Mouse (Mus musculus): ENCODE results near the gene Ndrg4.
A peak's percentile ranks its signal among the peaks of the same experiment; 100 is the strongest.
"Not testable (repeated sequence)": the region's sequence is repeated elsewhere in the genome, so short reads cannot be mapped to it uniquely, and the experiment has no call there.

Ndrg4 gene

DNA sequence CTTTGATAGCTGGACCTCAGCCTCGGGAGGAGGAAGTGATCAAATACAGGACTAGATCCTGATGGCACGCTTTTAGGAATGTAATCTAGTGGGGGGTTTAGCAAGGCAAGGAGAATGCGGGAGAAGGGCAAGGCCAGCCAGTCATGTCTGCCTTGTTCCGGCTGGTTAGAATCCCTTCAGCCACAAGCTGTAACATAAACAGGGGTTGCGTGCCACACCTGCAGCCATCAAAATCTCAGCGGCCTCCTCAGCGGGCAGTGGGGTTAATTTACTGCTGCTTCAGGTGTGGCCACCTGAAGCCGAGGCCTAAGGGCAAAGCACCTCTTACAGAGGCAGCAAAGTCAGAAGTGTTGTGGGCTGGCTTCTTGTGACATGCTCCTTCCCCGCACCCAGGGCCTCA lies at the start of gene Ndrg4:
Gene Ndrg4, plus strand, starts transcription at position 350 of the 400 bp plus-strand sequence.
- DNase-seq (ENCODE audit: low read depth, low spot score): no peak

DNA sequence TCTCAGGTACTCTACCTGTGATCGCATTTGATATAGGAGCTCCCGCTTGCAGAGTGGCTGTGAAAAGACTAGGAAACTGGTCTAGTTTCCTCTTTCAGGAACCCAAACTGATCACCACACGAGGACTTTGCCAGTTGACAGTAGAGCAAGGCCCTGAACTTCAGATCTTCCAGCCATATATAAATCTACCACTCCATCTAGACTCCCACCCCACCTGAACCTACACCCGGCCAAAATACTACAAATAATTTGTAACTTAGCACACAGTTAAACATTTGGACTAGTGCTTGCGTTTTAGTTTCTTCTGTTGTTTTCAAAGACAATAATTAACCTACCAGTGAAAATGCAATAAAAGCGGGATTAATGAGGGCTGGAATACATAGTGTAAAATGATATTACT lies 43.9 kb upstream of the Ndrg4 start:
- no peak for DNase-seq (ENCODE audit: low read depth, low spot score)

DNA sequence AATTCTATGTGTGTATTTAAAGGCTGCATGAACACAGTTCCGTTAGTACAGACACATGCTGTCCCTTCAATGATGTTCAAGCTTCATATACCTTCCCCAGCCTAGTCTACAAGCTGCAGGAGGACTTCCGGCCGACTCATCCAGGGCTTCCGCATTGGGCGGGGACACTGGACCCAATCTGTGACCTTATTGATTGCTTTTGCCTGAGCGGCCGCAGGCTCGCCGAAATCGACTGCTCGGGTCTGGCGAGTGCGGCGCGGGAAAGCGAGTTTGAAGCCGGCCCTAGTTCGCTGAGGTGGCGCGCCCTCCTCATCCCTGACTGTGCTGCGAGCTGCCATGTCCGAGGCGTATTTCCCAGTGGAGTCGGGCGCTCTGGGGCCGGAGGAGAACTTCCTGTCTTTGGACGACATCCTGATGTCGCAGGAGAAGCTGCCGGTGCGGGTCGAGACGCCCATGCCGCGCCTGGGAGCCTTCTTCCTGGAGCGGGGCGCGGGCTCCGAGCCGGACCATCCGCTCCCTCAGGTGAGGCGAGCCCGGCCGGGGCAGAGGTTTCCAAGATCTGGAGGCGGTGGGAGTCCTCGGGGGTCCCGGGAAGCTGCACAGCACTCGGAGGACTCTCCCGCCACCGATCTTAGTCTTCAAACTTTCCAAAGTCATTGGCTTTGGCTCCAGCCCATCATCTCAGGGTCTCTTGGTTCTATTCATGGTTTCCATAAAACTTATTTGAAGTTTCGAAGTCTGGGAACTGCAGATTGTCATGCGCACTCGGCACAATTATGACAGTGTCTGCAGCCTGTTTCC lies 43.3 kb upstream of the Ndrg4 start, which contains the start of gene Gins3:
Gene Gins3, plus strand, starts transcription at position 192 of the 801 bp plus-strand sequence.
- DNase-seq (ENCODE audit: low read depth, low spot score): peak; percentile 98

DNA sequence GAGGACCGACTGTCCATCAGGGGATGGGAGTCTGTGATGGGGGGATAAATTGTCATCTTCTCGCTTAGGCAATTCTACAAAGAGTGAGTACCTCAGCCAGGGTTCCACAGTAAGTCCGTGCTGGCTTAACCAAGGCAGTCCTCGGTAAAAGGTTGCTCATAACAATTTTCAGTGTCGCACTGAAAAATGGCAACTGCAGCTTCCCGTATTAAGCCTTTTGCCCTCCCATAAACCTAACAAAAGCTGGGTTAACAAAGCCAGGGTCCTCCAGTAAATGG lies 42.8 kb upstream of the Ndrg4 start:
- DNase-seq (ENCODE audit: low read depth, low spot score): no peak

DNA sequence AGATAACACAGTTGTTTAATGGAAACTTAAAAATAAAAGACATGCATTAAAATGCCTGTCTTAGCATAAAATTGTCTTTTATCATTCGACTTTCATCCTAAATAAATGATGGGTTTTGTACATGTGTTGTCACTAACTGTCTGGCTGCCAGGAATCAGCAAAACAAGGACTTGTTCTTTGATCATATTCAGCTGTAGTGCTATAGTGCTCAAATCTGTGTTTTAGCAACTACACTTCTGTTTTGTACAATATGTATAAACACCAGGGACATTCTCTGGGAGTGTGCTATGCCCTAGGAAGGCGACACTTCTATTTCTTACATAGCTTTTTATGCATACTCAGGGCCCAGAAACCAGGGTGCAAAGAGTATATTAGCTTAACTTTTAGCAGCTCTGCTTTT lies 31.8 kb upstream of the Ndrg4 start:
- no peak for DNase-seq (ENCODE audit: low read depth, low spot score)

DNA sequence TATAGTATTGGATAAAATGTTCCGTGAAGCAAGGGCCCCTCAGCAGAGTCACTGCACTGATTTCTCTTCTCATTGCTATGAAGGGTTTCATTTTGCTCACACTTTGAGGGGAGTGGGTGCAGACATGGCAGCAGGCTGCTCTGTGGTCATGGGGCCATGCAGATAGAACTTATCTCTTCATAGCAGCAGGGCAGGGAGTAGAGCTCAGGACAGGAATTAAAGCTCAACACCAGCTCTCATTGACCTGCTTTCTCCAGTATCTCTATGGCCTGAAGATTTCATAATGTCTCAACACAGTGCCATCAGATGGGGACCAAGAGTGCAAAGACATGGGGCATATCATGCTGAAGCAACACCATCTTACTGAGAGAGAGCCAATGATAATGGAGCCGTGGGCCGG lies 28.5 kb upstream of the Ndrg4 start:
- DNase-seq (ENCODE audit: low read depth, low spot score): no peak

DNA sequence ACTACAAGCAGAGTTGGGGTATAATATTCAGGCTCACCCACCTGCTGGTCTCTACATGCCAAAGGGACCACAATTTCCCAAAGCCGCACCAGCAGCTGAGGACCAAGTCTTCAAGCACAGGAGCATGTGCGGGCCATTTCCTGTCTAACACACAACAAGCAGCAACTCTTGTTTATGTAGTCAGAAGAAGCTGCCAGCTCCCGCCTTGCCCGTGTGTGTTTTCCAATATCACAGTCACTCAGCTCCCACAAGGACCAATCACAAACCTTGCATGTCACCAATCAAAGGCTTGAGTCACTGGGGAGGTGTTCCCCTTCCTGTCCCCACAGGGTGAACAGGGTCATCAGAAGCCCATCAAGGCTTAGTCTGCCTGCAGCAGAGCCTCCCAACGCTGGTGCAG lies 23.4 kb upstream of the Ndrg4 start:
- DNase-seq (ENCODE audit: low read depth, low spot score): no peak

DNA sequence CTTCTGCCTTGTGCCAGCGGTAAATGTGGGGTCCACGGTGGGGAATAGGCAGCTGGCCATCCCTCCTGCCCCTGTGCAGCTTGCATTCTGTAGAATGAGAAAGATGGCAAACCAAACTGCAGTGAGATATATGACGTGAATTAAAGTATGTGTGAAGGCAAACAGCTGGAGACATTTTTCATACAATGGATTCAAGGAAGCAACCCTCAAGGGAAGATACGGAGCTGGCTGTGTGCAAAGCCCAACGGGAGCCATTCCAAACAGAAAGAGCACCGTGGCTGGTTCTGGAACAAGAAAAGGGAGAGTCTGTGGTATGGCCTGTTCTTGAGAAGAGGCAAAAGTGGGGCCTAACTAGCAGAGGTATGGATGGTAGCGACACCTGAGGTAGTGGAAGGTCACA lies 20.9 kb upstream of the Ndrg4 start:
- DNase-seq (ENCODE audit: low read depth, low spot score): no peak

DNA sequence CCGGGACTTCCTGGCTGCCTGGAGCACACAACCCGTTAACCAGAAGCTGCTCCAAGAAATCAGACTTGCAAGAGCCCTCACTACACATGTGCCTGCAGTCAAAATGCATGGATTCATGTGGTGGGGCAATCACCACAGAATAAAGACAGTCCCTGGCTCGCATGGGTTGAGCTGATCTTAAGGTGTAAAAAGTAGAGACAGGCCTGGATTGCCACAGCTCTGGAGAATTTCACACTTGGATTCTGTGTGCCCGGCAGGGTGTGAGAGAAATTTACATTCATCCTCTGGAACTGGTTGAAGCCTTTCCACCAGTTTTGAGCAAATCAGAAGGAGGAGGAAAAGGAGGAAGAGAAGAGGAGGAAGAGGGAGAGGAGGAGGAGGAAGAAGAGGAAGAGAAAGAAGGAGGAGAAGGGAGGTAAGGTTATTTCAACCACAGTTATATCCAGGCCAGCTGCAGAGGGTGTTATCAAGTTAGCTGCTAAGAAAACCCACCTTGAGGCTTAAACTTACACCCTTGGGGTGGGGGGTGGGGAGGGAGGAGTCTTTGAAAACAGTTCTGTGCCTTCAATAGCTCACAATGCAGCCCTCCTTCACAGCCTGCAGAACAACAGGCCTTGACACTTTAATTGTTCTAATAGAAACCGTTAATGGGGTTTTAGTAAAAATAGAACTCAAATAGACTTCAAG lies 20.3 kb upstream of the Ndrg4 start:
- DNase-seq (ENCODE audit: low read depth, low spot score): peak; percentile 55

DNA sequence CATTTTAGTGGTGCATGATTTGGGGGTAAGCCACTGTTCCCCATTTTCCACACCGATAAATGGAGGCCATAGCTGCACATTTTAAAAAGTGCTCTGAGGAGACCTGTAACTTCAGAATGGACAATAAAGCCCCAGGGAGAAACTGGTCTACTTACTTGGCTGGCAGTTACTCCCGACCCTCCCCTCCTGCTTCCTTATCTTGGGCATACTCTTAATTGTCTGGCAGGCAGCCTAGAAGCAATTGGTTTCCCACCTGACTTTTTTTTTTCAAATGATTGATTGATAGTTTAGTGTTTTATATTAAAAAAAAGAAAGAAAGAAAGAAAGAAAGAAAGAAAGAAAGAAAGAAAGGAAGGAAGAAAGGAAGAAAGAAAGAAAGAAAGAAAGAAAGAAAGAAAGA lies 19.3 kb upstream of the Ndrg4 start:
- no peak for DNase-seq (ENCODE audit: low read depth, low spot score)

DNA sequence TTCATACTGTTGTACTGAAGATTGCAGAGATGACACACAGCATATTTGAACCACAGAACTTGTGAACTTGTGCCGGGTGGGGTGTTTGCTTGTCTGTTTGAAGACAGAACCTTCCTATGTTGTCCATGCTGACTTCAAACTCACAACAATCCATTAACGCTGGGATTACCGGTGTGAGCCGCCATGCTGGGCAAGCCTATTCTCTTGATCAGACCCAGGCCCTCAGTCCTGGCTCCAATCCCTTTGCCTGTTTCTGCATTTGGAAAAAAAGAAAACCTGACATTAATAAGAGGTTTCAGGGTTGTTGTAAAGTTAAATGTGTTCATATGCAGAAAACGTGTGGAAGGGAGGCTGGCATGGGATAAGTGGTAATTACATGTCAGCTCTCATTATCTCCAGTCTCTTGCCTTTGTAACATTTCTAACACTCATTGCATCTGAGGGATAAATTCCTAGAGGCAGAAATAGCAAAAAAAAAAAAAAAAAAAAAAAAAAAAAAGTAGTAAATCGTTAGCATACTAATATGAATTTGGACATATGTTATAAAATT lies 16.4 kb upstream of the Ndrg4 start:
- DNase-seq (ENCODE audit: low read depth, low spot score): no peak

DNA sequence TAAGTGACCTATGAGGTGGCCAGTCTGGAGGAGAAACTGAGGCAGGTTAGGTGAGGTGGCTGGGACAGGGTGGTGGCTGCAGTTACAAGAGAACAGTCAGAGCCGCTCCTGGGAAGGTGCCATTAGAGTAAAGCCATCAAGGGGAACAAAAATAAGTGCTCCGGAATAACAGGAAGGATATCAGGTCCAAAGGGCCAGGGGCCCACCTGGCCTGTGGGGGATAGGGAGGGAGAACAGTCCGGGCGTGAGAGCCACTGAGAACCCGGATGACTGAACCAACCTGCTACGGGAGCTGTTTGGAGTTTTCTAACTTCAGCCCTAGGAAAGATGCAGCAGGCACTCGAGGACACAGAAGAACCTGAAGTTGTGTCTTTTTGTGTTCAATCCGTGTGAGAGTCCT lies 15.7 kb upstream of the Ndrg4 start:
- DNase-seq (ENCODE audit: low read depth, low spot score): no peak

DNA sequence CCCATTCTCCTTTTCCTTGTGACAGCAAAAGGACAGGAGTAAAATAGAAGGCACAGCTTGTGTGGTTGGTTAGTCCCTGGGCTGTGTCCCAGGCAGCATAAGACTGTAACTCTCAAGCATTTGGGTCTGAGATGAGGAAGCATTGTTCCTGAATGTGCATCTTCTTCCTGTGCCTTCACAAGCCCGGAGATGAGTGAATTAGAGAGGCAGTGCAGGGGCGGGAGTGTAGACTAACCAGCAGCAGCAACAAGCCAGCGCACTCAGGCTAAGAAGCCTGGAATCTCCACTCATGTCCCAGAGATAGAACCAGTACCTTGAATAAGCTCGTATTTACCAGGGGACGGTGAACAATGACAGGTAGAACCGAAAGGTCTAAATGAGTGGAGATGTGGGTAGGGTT lies 15.2 kb upstream of the Ndrg4 start:
- peak; percentile 62 for DNase-seq (ENCODE audit: low read depth, low spot score)

DNA sequence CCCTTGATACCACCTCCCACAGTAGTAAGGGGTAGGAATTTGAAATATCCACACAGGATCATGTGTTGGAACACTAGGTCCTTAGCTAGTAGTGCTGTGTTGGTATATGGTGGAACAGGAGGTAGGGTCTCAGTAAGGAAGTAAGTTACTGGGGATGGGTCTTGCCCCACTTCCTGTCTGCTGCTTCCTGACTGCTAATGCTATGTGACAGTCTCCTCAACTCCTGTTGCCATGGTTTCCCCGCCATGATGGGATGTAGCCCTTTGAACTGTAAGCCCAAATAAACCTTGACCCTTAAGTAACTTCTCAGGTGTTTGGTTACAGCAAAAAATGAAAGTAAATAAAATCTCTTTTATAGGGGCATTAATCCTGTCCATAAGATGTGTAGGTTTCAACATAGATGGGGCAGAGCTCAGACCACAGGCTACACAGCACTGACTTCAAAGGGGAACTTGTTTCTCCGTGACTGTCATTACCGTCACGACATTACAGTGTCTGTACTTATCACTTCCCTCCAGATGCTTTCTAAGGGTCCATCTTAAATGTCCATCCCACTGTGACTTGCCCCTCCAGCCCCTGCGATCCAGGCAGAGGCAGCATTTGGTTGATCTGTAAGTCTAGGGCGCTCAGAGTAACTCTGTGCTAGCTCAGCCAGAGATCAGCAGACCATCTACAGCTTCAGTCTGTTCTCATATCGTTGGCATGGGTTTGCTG lies 13.7 kb upstream of the Ndrg4 start:
- no peak for DNase-seq (ENCODE audit: low read depth, low spot score)

DNA sequence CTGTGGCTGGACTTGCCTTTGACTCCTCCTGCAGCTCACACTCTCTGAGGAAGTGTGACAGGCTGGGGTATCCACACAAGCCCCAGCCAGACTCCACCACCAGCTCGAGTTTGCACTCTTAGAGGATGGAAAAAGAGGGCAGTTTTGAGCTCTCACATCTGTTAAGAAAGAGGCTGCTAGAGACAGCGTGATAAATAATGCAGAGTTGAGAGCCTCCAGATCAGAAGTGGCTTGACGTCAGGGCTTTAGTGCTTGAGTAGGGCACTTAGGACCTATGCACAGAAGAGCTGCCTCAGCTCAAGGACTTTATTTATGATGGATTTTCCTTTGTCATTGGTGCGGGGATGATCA lies 13.2 kb upstream of the Ndrg4 start:
- DNase-seq (ENCODE audit: low read depth, low spot score): no peak

DNA sequence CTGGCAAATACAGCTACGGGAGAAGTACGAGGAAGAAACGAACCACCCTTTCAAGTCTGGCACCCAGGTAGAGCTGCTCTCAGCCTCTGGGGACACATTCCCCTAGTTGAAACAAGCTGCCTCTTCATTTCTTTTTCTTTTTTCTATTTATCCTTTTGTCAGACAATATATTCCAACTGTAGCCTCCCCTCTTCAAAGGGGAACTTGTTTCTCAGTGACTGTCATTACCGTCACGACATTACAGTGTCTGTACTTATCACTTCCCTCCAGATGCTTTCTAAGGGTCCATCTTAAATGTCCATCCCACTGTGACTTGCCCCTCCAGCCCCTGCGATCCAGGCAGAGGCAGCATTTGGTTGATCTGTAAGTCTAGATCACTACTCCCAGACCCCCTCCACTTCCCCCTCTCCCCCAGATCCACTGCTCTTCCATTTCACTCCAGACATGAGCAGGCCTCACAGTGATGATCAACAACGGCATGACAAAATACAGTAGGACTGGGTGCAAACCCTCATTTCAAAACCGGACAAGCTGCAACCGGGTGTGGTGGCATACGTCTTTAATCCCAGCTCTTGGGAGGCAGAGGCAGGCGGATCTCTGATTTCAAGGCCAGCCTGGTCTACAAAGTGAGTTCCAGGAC lies 10.8 kb upstream of the Ndrg4 start:
- DNase-seq (ENCODE audit: low read depth, low spot score): not testable (repeated sequence)

DNA sequence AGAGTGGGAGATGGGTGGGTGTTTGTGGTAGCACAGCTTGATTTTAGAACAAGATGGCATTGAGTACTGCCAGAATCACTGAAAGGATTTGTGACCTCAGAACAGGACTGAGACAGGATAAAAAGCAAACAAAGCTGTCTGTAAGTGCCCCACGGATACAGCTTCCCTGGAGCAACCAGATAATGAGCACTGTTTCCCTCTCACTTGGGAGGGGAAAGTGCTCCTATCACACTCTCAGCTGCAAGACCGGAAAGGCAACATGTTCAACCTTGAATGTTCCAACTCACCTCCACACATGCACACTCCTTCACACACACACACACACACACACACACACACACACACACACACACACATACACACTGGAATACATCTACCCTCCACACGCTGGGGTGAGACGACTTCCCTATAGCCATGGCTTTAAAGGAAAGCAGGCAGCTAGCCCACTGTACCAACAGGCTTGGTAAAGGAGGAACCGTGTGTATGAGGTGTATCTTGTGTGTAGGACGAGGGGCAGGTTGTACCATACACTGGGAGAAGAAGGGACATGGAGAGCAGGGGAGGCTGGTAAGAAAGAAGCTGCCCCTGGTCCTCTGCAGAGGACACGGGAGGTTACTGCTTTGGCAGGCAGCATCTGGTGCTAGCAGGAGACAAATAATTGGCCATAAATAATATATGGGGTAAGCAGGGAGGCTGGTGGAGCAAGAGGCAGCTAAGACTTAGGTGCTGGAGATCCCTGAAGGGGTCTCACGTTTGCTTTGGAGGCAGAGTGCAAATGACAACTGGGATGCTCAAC lies 8.4 kb upstream of the Ndrg4 start:
- DNase-seq (ENCODE audit: low read depth, low spot score): no peak

DNA sequence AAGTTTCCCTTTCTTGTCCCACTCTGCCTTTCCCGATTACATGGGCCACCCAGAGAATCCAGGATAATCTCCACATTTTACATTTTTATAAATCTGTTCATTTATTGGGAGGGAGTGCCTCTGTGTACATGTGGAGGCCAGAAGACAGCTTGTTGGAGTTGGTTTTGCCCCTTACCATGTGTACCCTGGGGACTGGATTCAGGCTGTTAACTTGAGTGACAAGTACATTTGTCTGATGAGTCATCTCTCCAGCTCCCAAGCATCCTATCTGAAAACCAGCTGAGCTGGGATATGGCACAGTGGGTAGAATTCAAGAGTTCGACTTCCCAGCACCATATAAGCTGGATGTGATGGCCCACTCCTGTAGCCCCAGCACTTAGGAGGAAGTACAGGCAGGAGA lies 6.8 kb upstream of the Ndrg4 start:
- DNase-seq (ENCODE audit: low read depth, low spot score): no peak

DNA sequence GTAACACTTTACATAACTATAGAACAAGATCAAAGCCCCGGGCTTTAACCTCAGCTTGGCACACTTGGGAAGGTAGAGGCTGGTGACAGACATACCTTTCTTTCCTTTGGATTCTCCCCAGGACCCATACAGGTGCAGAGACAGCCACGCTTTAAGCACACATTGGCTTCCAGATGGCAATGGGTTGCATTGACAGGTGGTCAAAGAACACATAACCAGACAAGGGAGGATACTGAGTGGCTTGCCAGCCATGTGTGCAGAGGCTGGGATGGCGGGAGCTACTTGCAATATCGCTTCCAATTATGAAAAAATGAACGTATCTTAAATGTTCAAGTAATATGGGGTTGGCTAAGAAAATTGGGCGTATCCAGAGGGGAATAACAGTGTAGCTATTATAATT lies 4.9 kb upstream of the Ndrg4 start:
- DNase-seq (ENCODE audit: low read depth, low spot score): no peak

DNA sequence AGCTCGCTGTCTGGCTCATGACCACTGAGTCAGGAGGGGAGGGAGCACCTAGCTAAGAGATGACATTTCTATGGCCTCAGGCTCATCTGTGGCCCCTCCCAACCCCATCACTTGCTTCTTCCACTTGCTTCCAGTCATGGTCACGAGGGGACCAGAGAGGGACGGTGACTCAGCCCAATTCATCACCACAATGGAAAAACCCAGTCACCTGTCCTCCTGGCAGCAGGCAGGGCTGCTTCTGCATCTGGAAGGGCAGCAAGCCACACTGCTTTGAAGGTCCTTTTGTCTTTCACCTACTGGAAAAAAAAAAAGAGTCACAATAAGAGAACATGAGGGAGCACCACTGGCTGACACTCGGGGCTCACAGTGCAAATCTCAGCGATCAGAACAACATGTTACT lies 4.0 kb upstream of the Ndrg4 start:
- DNase-seq (ENCODE audit: low read depth, low spot score): no peak

DNA sequence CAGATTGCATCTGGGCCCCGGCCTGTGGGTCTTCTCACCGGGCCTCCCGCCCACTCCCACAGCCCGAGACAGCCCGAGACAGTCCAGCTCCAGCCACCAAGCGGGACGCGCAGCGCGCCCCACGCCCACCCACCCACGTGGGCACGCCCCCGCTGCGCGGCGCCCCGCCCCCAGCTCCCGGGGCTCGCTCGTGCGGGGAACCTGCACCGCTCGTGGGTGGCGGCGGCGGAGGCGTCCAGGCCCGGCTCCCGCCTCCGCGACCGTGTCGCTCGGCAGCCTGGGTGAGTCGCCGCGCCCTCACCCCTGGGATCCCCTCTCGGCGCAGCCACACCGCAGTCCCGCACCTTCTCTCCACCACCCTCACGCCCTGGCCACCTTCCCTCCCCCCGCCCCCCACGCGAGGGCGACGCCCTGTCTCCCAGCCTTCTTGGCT lies 827 bp downstream of the Ndrg4 start:
- DNase-seq (ENCODE audit: low read depth, low spot score): no peak

All from brain, adult 2 months (tissue).